Mouse (Mus musculus) MEL (cell line): Measurements from ENCODE around the gene 1700093K21Rik.

Experiments
- CTCF ChIP-seq, 3 experiments: IDR thresholded peaks in 2 of 3; conservative IDR thresholded peaks in 1 of 3; 2 replicates each; pipeline ENCODE4 v1.5.1; 2011 to 2012; ENCODE audit warnings: low read length in 3 of 3, low read depth in 2 of 3, mild to moderate bottlenecking in 2 of 3, improper control_type of control experiment in 1 of 3, inconsistent platforms in 1 of 3, mixed read lengths in 1 of 3, moderate library complexity in 1 of 3; ENCODE audit not compliant: control insufficient read depth in 1 of 3, insufficient read depth in 1 of 3, poor library complexity in 1 of 3, severe bottlenecking in 1 of 3
- POLR2A ChIP-seq, 2 experiments: IDR thresholded peaks; 2 replicates each; pipeline ENCODE4 v1.6.1; 2011 to 2012; ENCODE audit warnings: low read length in 2 of 2, mild to moderate bottlenecking in 2 of 2, control low read depth in 1 of 2, improper control_type of control experiment in 1 of 2, low read depth in 1 of 2, moderate library complexity in 1 of 2; ENCODE audit not compliant: control insufficient read depth in 1 of 2, insufficient read depth in 1 of 2, poor library complexity in 1 of 2

DNA sequence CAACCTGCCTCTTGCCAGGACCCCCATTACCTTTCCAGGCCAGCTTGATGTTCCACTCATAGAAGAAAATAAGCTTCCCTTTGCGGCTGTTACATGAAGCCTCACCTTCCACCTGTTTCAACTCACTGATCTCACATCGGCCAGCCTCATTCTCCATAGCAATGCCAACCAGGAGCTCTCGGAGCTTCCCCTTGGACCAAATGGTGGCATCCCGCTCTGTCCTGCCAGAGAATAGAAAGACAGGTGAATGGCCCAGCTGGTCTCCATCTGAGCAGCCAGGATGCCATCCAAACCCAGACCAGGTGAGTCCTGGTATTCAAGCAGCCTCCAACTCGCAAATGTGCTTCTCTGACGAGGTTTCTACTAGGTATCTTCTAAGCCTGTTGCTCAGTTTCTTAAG is 24.3 kb downstream of the 1700093K21Rik start:
- TF ChIP-seq CTCF (IDR thresholded peaks at IDR 0.05 in 2 of 3, conservative IDR thresholded peaks at IDR 0.05 in 1 of 3; ENCODE audit: control insufficient read depth in 1 of 3, insufficient read depth in 1 of 3, low read depth in 2 of 3, low read length in 3 of 3, poor library complexity in 1 of 3, severe bottlenecking in 1 of 3): no peak
- no peak for TF ChIP-seq POLR2A (IDR thresholded peaks at IDR 0.05; ENCODE audit: control insufficient read depth in 1 of 2, insufficient read depth in 1 of 2, low read depth in 1 of 2, low read length in 2 of 2, poor library complexity in 1 of 2)
